Mouse (Mus musculus) T-helper 1 cell (primary cell): Measurements from ENCODE around the gene Mmd.

Experiments used
- in situ Hi-C: fragments of 300-600 bp; cut with MboI, MseI; formaldehyde crosslinking; loops from one replicate; pipeline ENCODE4 v1.15.1; 2025; ENCODE audit warnings: high pct_unique_total_duplicates

The Mmd gene

GRCm38 (mm10) chr11:90249701-90250141 is 465 bp downstream of the Mmd start:
- in situ Hi-C loops = loop anchor here (10.0 kb wide), 1 partner anchor 1155 kb away; no protein-coding TSS in a partner anchor

GRCm38 (mm10) chr11:90250189-90250588 is 933 bp downstream of the Mmd start:
- in situ Hi-C loops = no loop called here

- in situ Hi-C loops = no loop called here
Observed at GRCm38 (mm10) chr11:90250730-90251129, 1.5 kb downstream of the Mmd start.

GRCm38 (mm10) chr11:90251923-90252322 is 2.7 kb downstream of the Mmd start:
- in situ Hi-C loops = no loop called here

- in situ Hi-C loops = no loop called here
Observed at GRCm38 (mm10) chr11:90252366-90252765, 3.1 kb downstream of the Mmd start.

GRCm38 (mm10) chr11:90254536-90254935 is 5.3 kb downstream of the Mmd start:
- in situ Hi-C loops = no loop called here

GRCm38 (mm10) chr11:90255687-90256086 is 6.4 kb downstream of the Mmd start:
- in situ Hi-C loops = no loop called here

- in situ Hi-C loops = no loop called here
Observed at GRCm38 (mm10) chr11:90256833-90257525, 7.7 kb downstream of the Mmd start.

GRCm38 (mm10) chr11:90258321-90258927 is 9.2 kb downstream of the Mmd start:
- in situ Hi-C loops = no loop called here

GRCm38 (mm10) chr11:90259071-90259470 is 9.8 kb downstream of the Mmd start:
- in situ Hi-C loops = no loop called here

- in situ Hi-C loops = no loop called here
Observed at GRCm38 (mm10) chr11:90259826-90260225, 10.6 kb downstream of the Mmd start.

- in situ Hi-C loops = no loop called here
Observed at GRCm38 (mm10) chr11:90264180-90264579, 14.9 kb downstream of the Mmd start.

- in situ Hi-C loops = no loop called here
Observed at GRCm38 (mm10) chr11:90265581-90265980, 16.3 kb downstream of the Mmd start.

GRCm38 (mm10) chr11:90268934-90269333 is 19.7 kb downstream of the Mmd start:
- in situ Hi-C loops = no loop called here

GRCm38 (mm10) chr11:90269398-90270123 is 20.3 kb downstream of the Mmd start:
- in situ Hi-C loops = no loop called here

GRCm38 (mm10) chr11:90270132-90270877 is 21.0 kb downstream of the Mmd start:
- in situ Hi-C loops = no loop called here

- in situ Hi-C loops = no loop called here
Observed at GRCm38 (mm10) chr11:90274187-90274586, 24.9 kb downstream of the Mmd start.

- in situ Hi-C loops = loop anchor here (25.0 kb wide), 1 partner anchor 1737 kb away; no protein-coding TSS in a partner anchor
Observed at GRCm38 (mm10) chr11:90275663-90276062, 26.4 kb downstream of the Mmd start.

- in situ Hi-C loops = loop anchor here (25.0 kb wide), 1 partner anchor 1736 kb away; no protein-coding TSS in a partner anchor
Observed at GRCm38 (mm10) chr11:90276150-90276549, 26.9 kb downstream of the Mmd start.

- in situ Hi-C loops = loop anchor here (25.0 kb wide), 1 partner anchor 1736 kb away; no protein-coding TSS in a partner anchor
Observed at GRCm38 (mm10) chr11:90276561-90276960, 27.3 kb downstream of the Mmd start.

- in situ Hi-C loops = loop anchor here (25.0 kb wide), 1 partner anchor 1732 kb away; no protein-coding TSS in a partner anchor
Observed at GRCm38 (mm10) chr11:90280069-90280468, 30.8 kb downstream of the Mmd start.
